Mouse (Mus musculus) spleen, adult 18-20 months (tissue): ENCODE data around the gene Lhb.
"Not testable (repeated sequence)": the region's sequence is repeated elsewhere in the genome, so short reads cannot be mapped to it uniquely, and the experiment has no call there.

Source experiments
- DNase-seq, 2 experiments: peaks; one replicate each; pipeline ENCODE4 v3.0.0; 2022; ENCODE audit warnings: mixed read lengths in 2 of 2

The Lhb gene

GRCm38 (mm10) chr7:45420615-45420919, at the start of gene Lhb:
Lhb (plus strand) TSS chr7:45420820.
- no peak for DNase-seq

DNA sequence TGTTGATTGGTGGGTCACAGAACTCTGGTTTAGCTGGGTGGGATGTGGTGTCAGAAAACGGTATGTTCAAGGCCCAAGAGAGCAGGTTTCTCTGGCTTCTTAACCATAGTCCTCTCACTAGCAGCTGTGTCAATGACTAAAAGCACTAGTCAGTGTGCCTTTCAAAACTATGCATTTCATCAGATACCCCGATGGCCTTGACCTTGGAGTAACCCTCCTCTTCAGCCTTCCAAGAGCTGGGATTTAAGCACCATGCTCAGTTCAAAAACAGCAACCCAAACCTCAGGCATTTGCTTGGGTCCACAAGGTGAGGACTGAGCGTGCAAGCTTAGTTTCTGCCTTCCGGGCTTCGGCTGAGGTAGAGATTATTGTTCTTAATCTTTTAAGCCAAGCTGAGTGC, 48.2 kb upstream of the Lhb start:
- no peak for DNase-seq

- DNase-seq, result no peak
These were observed 46.0 kb upstream of the Lhb start for GRCm38 (mm10) chr7:45374620-45375019.

DNA sequence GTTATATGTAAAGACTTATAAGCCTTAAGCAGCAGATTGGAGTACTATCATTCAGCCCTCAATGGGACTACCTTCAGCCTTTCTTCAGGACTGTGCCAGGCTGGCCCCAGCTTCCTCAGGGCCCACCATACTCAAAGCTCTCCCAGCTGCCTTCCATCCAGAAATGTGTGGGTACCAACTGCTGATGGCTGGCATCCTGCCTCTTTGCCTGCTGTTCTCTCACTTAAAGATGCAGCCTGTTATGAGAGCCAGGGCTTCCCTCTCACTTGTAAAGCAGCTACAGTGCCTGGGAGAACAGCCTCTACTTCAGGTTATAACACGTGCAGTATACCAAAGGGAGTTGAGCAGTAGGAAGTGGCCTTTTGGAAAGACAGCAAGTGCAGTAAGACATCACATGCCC, 44.6 kb upstream of the Lhb start:
- DNase-seq, result no peak

DNA sequence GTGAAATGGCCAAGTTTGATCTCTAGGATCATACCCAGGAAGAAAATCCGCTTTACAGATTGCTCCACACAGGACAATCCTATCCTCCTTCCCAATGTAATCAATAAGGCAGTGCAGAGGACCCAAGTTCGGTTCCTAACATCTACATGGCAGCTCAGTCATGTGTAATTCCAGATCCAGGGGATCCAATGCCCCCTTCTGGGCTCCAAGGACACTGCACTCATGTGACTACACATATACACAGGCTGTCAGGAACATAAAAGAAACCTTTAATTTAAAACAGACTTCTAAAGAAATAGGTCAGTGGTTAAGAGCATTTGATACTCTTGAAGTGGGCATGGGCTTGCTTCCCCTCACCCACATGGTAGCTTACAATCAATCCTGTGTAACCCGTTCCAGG, 34.5 kb upstream of the Lhb start:
- no peak for DNase-seq

- no peak for DNase-seq
These were observed 25.5 kb upstream of the Lhb start for GRCm38 (mm10) chr7:45395129-45395541.

- DNase-seq, result peak; percentile 99 to 100
These were observed 24.9 kb upstream of the Lhb start, which contains the start of gene Snrnp70 for GRCm38 (mm10) chr7:45395578-45396336. Snrnp70 (minus strand) TSS chr7:45395742.

- DNase-seq, result not testable (repeated sequence)
These were observed 24.3 kb upstream of the Lhb start for GRCm38 (mm10) chr7:45396337-45396775.

GRCm38 (mm10) chr7:45396787-45397186, 23.8 kb upstream of the Lhb start:
- no peak for DNase-seq

GRCm38 (mm10) chr7:45401521-45402085, 19.0 kb upstream of the Lhb start:
- DNase-seq, result no peak

DNA sequence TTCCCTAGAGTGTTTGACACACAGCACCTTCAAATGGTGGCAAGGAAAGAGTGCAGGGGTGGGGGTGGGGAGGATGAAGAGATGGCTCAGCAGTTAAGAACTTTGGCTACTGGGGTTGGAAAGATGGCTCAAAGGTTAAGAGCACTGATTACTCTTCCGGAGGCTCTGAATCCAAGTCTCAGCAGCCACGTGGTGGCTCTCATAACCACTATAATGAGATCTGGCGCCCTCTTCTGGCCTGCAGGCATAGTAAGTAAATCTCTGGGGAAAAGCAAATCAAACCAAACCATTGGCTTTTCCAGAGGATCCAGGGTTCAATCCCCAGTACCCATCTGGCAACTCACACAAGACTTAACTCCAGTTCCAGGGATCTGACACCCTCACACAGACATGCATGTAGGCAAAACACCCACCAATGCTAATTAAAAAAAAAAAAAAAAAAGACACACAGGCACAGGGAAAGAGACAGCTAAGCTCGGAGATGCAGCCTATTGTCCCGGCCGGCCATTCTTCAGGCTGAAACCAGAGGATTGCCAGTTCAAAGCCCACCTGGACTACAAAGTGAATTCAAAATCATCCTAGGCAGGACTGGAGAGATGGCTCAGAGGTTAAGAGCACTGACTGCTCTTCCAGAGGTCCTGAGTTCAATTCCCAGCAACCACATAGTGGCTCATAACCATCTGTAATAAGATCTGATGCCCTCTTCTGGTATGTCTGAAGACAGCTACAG, 16.9 kb upstream of the Lhb start:
- DNase-seq, result peak in 1 of 2 experiments; percentile 67

DNA sequence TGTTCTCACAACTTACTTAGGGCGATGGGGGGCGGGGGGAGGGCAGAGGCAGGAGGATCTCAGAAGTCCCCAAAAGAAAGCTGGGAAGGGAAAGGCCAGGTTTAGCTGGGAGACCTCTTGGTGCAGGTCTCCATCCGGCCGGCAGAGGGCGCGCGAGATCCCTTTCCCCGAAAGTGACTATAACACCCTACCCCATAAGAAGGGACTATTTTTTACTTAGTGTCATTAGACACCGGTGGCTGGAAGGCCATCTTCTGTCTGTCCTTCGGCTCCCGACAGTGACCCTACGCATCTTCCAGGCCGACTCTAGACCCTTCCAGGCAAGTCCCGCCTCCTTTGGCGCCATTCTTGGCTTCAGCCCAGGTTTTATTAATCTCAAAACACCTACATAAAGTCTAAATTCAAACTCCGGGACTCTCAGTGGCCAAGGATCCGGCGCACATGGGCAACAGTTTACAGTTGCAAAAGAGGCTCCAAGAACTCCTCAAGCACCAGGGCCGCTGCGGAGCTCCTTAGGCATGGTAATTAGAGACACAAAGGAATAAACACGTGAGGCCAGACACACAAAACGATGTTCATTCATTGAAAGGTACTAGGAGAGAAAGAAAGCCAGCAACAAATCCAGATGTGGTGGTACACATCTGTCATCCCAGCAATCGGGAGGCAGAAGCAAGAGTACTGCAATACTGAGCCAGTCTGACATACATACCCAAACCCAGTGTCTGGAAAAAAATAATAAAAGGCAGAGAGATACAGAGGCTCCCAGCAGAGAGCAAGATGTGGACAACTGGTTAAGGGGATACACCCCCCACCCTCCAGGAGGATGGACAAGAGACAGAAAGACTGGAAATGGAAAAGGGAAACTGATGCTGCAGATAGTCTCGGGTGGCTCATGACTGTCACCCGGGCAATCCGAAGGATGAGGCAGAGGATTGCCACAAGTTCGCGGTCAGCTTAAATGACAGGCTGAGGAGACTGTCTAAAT, 15.2 kb upstream of the Lhb start, which contains the start of gene Kcna7:
TSS of gene Kcna7 (plus strand) at position 563 of the 985 bp plus-strand sequence.
- peak; percentile 55 to 80 for DNase-seq

DNA sequence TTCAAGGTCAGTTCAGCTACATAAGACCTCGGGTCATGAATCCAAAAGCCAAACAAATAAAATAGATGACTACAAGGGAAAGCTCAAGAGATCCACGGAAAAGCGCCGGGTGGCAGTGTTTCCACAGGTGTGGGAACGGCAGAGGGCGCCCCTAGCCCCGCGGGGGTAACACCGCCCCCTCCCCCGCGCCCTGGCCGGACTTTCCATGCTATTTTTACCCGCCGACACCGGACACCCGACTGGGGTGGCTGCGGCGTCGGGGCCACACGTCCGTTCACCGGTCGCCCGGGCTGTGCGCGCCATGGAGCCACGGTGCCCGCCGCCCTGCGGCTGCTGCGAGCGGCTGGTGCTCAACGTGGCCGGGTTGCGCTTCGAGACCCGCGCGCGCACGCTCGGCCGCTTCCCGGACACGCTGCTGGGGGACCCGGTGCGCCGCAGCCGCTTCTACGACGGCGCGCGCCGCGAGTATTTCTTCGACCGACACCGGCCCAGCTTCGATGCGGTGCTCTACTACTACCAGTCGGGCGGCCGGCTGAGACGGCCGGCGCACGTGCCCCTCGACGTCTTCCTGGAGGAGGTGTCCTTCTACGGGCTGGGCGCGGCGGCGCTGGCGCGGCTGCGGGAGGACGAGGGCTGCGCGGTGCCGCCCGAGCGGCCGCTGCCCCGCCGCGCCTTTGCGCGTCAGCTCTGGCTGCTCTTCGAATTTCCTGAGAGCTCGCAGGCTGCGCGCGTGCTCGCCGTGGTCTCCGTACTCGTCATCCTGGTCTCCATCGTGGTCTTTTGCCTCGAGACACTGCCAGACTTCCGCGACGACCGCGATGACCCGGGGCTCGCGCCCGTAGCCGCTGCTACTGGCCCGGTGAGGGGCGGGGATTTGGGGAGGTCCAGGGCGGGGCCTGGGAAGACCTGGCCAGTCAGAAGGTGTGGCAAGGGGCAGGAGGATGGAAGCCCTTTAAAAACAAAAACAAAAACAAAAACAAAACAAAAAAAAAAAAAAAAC, 14.2 kb upstream of the Lhb start:
- no peak for DNase-seq

DNA sequence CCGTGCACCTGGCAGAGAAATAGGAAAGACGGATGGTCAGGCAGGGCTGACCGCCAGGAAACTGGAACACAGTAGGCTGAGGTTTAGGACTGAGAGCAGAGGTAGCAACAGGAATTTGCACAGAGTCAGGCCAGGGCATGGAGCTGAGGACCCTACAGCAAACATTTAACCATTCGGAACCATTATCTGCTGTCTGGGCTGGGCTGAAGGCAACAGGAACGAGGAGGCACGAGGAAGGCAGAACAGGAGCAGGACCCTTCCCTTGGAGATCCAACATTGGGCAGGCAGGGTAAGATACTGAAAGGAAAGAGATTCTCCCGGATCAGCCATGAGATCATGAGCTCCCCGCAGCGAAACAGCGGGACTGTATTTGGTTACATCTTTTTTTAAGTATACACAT, 12.8 kb upstream of the Lhb start:
- no peak for DNase-seq

- no peak for DNase-seq
These were observed 12.3 kb upstream of the Lhb start for GRCm38 (mm10) chr7:45408351-45408750.

- DNase-seq, result no peak
These were observed 11.7 kb upstream of the Lhb start for GRCm38 (mm10) chr7:45408949-45409348.

GRCm38 (mm10) chr7:45409497-45410163, 11.0 kb upstream of the Lhb start:
- DNase-seq, result no peak

DNA sequence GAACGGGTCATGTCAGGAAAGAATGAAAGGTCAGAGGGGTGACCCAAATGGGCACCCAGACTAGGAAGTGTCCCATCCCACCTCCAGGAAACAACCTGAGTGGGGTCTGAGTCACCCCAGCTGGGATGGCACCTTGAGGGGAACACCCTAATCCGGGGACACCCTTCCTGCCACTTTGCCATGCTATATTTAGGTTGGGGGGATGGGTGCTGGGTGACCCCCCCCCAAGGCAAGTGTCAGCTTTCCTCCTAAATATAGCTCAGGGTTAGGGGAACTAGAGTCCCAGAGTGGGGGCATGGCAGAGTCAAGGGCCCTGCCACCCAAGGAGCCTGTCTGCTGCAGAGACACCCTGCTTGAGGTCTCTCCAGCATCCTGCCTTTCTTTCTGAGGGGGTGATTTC, 8.2 kb upstream of the Lhb start:
- no peak for DNase-seq

- no peak for DNase-seq
These were observed 7.3 kb upstream of the Lhb start, which contains the start of gene Ntf5 for GRCm38 (mm10) chr7:45413113-45413863. Ntf5 (plus strand) TSS chr7:45413695.
